Mouse (Mus musculus) cerebellum, adult 11-12 months (tissue): ENCODE data around the gene Slc30a5.
A peak's percentile ranks its signal among the peaks of the same experiment; 100 is the strongest.
"Not testable (repeated sequence)": the region's sequence is repeated elsewhere in the genome, so short reads cannot be mapped to it uniquely, and the experiment has no call there.

ENCODE experiments used
- DNase-seq: peaks from one replicate; pipeline ENCODE4 v3.0.0; 2022

The Slc30a5 gene

DNA sequence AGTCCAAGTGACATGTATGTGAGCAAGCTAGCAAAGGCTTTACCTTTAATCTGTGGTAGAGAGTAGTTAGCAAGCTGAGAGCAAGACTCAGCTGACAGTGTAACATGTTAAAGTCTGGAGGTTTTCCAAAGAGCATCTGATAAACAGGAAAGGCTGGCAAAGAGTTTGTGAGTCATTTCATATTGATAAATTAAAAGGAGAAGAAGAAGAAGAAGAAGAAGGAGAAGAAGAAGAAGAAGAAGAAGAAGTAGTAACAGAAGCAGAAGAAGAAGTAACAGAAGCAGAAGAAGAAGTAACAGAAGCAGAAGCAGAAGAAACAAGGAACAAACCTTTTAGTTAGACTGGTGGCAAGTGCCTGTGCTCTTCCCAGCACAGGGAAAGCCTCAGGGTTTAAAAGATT is 1.6 kb upstream of the Slc30a5 start:
- no peak for DNase-seq

DNA sequence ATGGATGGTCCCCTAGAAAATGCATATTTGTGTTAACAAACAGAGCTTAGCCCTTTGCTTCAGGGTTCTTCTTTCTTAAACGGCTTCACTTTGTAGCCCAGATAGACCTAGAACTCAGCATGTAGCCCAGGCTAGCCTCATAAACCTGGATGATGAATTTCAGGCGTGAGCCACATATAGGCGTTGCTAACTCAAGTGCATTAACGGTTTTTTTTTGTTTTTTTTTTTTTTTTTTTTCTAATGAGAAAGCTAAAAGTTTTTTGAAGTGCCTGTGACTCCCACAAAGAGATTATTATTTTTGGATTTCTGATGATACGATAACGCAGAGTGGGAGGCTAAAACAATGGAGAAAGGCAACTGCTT is 394 bp upstream of the Slc30a5 start:
- no peak for DNase-seq

DNA sequence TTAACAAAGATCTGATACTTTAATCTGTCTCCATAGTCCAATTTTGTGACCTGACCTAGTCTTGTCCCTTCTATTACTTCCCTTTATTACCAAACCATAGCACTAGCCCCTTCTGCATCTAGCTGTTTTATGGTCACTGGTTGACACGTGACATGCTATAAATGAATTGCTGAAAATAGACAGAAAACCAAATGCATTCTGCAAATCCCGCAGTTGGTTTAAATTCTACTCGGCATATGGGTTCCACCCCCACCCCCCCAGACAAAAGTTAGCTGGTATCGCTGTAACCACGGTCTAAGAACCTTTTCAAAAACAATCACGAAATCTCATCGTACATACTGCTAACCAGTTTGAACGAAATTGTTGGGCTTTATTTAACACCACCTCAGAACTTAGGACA is 1.0 kb downstream of the Slc30a5 start:
- DNase-seq = no peak

DNA sequence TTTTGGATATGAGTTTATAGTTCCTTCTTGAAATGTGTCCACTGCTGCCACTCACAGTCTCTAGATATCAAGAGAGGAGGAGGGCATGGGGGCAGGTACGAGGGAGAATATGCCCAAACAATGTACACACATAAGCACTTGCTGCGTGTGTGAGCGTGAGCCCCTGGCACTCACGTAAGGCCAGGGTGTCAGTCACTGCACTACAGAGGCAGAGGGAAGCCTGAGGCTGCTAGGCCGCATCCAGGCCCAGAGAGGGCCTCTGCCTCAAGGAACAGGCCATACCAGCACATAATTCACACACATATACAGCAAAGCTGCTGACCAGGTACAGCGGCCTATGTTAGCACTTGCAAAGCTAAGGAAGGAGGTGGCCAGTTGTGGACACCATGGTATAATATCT is 2.1 kb downstream of the Slc30a5 start:
- no peak for DNase-seq

DNA sequence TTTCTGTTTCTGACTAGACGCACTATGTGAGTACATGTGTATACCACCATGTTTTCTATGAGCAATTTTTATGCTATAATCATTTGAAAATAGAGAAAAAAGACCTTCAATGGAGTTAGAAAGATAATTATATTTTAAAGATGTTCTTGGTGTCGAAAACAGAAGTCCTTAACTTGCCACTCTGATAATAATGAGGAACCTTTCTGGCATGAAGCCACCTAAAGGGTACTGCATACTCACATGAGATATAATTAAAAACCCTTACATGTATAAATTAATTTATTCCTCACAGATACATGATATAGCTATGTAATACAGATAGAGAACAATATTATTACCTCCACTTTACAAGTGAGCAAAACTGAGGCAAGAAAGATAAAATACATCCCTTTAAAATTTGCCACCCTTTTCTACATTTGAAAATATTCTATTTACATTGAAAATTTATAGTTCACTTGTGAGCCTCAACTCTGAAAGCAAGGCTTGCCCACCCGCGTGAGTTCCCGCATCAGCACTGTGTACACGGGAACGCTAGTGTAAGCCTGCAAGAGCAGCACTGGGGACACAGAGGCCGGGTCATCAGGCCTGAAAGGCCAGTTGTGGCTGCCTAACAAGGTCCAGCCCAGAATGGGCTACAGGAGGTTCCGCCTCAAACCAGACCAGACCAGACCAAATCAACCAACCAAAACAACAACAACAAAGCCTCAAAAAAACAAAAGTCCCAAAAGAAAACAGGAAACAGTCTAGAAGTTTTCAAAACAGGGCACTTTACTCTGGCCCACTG is 7.4 kb downstream of the Slc30a5 start:
- DNase-seq = no peak

DNA sequence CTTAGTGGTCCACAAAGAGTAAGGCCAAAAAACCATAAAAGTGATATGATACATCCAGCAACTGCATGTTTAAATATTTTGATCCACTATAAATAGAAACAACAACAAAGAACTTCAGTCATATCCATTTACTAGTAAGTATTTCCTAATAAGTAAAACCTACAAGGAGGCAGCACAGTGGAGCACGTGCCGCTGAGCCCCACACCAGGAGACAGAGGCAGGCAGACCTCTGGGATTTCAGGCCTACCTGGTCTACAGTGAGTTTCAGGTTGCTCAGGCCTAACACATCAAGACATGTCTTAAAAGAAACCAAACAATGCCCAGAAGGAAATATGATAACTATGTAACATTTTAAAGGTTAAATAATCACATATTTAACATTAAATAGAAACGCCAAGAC is 8.3 kb downstream of the Slc30a5 start:
- no peak for DNase-seq

DNA sequence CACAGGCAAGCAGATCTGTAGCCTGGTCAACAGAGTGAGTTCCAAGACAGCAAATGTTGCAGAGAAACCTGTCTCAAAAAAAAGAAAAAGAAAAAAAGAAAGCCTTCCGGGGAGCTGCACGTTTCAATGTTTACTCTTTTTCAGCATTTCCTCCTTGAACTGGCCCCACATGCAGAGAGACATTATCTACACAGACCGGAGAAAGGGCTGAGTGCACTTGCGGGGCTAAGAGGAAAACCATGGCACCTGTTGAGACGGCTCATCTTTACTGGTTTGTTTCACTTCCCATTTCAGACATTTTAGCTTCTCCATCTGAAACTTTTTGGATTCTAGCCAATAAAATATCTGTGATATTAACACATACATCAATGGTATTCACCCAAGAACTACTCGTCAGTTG is 8.9 kb downstream of the Slc30a5 start:
- DNase-seq = no peak

DNA sequence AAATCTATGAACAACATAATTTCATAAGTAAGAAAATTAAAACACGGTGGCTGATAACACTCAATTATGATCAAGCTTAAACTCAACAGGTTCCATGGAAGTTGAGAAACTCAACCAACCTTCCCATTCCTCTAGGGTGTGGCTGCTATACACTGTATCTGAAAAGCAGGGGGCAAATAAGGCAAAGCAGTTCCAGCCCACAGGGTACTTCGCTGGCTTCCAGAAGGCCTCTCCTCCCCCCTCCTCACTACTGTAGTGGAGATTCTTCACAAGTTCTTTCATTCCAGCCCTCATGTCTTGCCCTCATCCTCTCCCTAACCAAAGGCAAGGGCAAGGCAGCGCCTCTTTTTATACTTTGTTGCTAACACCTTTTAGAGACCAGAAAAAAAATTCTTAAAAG is 9.4 kb downstream of the Slc30a5 start:
- DNase-seq = no peak

DNA sequence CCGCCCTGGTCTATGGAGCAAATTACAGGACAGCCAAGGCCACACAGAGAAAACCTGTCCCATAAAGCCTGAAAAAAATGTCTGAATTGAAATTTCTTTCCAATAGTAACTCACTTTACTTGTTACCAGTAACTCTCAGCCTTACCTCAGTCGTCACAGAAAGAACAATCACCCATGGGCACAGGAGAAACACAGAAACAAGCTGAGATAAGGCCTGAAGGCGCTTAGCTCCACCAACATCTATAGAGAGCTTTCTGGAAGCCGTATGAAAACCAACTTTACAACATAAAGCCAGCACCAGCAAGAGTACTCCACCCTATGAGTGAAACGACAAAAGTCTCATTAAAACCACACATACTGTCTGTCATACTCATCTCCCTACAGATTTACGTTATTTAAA is 18.8 kb downstream of the Slc30a5 start:
- no peak for DNase-seq

DNA sequence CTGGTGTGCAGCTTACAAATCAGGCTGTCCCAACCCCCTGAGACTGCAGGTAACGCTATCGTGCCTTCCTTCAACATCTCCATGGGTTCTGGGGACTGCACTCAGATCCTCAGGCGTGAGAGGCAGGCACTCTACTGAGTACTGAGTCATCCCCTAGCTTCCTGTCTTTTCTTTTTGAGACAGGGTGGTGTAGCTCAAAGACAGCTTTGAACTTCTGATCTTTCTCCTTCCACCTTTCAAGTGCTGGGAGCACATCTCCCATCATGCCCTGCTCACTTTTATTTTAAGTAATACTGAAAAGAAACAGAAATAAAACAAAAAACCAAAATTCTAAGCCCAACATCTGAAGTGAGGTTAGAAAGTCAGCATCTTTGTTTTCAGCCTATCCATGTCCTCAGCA is 27.5 kb downstream of the Slc30a5 start:
- DNase-seq = no peak

DNA sequence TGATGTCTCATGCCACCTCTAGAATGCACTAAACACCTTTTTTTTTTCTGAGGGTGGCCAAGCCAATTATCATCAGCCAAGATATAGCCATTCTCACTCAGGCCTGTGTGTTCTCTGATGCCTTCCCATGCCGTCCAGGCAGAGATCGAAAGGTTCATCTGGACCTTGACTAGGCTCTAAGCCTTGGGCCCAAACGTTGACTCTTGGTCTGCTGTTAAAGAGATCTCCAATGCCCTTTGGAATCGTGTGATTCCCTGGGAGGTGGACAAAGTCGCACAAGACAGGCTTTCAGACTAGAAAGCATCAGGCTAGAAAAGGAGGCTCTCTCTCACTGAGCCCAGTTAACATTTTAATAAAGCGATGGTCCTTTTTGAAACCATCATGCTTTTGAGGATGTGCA is 36.1 kb downstream of the Slc30a5 start:
- DNase-seq = no peak

DNA sequence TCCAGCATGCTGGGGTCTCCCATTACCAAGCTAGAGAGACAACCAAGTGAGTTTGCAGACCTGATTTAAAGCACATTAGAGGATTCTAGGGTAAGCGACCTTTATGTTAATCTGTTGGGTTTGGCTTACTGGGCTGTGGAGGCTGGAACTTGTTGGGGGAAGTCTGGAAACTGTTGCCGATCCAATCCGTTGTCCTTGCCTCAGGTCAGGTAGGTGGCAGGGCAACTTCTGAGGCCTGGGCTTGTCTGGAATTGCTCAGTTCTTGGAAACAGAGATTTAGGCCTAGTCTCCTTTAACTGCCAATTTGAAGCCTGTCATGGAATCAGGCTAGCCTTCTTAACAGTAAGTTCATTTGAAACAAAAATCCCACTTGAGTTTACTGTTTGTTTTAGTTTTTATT is 44.1 kb downstream of the Slc30a5 start:
- DNase-seq = no peak

DNA sequence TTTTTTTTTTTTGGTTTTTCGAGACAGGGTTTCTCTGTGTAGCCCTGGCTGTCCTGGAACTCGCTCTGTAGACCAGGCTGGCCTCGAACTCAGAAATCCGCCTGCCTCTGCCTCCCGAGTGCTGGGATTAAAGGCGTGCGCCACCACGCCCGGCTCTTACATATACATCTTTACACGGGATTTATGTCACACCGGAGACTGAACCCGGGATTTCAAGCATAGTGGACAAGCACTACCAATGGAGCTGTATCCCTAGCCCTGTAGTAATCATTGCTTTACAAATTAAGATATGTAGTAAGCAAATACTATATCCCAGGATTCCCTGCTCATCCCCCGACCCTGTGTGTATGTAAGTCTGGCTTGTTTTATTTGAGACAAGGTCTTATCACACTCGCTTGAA is 45.2 kb downstream of the Slc30a5 start:
- DNase-seq = not testable (repeated sequence)

DNA sequence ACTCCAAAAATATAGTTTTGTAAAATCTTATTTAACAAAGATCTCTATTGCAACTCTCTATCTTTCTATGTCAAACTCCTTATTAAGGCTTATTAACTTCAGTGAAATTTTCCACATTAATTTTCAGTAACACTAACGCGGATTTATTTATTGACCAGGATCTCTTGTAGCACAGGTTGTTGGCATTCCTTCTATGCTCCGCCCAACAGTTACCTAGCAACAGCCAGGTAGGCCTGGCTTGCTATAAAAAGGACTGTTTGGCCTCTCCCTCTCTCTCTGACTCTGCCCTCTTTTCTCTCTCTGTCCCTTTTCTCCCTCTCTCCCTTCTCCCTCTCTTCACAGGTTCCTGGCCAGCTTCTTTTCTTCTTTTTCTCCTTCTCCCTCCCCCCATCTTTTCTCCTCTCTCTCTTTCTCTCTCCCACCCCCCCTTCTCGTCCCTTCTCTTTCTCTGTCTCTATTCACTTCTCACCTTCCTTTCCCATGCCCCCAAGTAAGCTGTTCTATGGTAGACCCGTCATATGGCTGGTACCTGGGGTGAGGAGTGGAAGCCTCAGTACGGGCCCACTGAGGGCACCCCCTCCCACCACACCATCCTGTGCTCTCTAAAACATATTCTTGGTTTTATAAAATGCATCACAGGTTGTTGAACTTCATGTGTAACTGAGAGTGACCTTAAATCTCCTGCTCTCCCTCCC is 45.8 kb downstream of the Slc30a5 start:
- DNase-seq = no peak

DNA sequence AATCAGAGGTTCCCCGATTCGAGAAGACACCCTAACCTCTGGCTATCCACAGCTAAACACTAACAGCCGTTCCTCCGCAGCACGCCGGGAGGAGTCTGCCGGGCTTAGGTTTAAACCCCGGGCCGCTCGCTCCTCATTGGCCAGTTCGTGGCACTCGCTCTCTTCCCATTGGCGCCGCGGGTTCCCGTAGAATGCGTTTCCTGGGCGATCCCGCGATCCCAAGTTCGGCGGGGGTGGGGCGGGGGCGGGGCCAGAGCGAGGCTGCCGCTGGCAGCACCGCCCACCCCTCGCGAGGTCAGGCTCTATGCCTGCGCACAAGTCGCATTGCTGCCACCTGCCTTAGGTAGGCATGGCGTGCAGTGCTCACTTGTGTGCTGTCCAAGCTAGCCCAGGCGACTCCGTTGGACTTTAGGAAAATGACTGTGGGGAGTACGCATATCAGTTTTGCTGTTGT is 46.8 kb downstream of the Slc30a5 start, which contains the start of gene Ccnb1:
TSS of gene Ccnb1 (minus strand) at position 157 of the 454 bp plus-strand sequence.
- DNase-seq = peak; percentile 86

DNA sequence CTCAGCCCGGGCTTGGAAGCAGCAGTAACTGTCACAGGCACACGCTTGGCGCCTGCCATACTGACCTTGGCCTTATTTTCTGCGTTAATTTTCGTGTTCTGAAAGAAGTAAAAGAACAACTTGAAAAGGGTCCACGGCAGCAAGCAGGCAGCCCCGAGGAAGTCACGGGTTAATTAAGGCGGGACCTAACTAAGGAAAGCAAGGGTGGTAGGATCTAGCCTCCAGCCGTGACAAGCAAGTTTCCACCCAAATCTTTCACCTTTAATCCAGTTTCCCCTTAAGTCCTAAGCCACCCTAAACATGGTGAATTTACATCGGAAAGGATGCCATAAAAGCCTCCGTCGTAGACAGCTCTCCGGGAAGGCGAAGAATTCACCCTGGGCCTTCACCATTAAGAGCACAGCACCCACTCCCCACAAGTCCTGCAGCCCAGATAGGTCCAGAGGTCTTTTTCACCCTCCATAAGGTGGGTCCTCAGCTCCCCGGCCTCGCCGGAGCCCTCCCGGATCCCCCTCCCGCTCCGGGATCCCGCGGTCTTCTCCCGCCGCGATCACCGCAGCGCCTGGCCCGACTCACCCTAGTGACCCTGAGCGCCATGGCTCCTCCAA is 47.3 kb downstream of the Slc30a5 start:
- no peak for DNase-seq

DNA sequence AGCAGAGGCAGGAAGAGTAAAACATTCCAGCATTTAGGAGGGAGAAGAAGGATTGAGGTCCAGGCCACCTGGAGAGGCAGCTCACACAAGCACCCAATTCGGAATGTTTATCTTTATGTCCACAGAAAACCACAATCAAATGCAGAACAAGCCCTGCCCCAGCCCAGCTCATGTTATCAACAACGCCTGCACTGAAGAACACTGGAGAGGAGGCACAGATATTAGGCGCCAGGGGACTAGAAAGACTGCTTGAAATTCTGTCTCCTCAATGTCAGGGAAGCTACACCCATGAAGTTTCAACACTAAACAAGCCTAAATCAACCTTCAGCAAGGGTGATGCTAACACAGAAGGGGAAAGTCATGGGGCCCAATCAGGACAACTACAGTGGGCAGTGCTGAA is 55.7 kb downstream of the Slc30a5 start:
- no peak for DNase-seq

DNA sequence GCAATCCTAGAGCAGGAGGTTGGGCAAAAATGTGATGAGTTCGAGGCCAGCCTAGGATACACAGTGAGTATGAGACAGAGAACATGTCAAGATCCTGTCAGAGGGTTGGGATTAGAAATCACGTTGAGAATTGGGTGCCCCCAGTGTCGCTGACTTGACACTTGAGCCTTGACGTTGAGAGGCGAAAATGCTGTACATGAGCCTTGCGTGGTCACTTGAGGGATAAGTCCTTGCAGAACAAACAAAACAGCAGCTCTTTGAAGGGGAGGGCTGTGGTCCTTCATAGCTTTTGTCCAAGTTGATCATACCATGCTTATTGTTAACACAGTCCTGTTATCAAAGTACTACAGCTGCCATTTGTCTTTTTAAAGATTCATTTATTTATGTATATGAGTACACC is 56.5 kb downstream of the Slc30a5 start:
- DNase-seq = no peak

DNA sequence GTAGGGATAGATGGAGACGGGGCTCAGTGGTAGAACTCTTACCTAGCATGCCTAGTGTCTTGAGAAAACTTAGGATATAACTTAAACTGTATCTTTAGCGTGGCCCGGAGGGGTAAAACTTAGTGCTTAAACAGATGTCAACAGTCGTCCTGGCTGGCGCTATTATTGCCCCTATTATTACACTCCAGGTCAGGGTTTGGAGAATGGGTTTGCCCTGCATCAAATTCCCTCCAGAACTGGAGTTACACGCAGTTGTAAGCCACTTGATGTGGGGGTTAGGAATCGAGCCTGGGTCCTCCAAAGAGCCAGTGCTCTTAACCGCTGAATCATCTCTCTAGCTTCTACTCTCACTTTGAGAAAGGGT is 57.2 kb downstream of the Slc30a5 start:
- DNase-seq = no peak

DNA sequence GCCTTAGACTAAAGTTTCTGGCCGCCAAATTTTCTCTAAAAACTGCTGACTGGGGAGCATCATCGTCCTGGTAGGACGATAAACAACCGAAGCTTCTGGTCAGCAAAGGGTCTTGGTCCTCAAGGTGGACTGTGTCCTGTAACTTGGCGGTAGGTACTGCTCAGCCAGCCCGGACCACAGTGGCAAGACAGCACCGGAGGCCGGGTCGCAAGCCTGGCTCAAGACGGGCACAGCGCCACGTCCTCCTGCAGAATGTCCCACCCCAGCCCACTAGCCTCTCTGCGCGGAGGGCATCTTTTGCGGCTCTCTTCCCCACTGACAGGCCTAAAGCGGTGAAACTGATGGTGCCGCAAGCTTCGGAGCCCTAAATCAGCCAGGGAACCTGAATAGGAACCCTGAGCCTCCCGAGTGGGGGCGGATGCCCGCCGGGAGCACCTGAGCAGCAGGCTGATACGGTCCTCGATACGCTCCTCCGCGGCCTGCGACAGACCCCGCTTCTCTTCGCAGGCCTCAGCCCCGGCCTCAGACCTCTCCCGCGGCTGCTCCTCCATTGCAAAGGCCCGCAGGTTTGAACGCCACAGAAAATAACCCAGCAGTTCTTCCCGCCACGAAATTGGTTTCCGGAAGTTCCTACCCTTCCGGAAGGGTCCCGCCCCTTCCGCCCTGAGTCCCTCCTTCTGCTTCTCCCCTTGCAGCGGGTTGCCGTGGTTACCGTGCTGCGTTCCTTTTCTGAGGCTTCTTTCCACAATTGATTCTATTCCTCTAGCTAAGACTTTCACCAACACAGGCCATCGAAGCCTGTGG is 57.8 kb downstream of the Slc30a5 start, which contains the start of gene Cenph:
TSS of gene Cenph (minus strand) at position 648 of the 804 bp plus-strand sequence.
- DNase-seq = peak; percentile 67

DNA sequence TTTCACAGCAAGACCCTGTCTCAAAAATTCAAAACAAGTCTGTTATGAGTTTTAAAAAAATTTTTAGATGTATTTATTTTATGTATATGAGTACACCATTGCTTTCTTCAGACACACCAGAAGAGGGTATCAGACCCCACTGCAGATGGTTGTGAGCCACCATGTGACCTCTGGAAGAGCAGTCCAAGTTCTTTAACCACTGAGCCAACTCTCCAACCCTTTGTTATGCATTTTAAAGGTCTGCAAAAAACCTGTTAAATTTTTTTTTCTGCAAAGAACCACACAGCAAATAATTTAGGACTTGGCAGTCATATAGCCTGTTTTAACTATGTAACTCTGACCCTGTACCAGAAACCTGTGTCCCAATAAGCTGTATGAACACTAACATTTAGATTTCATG is 58.5 kb downstream of the Slc30a5 start:
- no peak for DNase-seq

DNA sequence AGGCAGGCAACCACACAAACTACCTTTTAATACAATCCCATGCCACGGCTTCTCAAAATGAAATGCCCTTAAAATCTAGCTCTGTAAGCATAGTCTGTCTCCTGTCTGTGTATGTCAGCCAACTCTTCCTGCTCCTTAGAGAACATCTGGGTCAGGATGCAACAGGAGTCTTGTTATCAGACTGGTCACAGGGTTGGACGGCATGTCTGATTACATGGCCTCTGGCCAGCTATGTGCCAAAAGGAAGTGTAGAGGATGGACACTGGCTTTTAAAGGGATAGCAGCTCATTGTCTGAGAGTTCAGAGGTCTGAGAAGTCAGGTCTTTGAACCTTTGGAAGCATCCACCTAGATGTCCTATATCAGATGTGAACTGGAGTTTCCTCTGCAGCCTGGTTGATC is 77.9 kb downstream of the Slc30a5 start:
- no peak for DNase-seq

DNA sequence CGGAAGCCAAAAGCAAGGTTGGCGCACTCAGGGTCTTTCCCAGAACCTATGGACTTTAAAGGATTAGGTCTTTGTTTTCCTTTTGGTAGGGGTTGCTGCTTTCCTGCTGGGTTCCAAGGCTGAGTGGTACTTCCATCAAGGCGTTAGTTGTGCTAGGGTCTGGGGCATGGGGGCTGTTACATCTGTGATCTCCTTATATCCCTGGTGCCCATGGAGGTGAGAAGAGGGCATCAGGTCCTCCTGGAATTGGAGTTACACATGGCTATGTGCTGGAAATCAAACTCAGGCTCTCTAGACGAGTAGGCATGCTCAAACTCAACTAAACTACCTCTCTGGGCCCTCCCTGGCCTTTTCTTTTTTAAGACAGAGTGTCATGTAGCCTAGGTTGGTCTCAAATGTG is 79.0 kb downstream of the Slc30a5 start:
- no peak for DNase-seq
